Mouse (Mus musculus): ENCODE results near the gene Rfesd.

Rfesd gene

DNA sequence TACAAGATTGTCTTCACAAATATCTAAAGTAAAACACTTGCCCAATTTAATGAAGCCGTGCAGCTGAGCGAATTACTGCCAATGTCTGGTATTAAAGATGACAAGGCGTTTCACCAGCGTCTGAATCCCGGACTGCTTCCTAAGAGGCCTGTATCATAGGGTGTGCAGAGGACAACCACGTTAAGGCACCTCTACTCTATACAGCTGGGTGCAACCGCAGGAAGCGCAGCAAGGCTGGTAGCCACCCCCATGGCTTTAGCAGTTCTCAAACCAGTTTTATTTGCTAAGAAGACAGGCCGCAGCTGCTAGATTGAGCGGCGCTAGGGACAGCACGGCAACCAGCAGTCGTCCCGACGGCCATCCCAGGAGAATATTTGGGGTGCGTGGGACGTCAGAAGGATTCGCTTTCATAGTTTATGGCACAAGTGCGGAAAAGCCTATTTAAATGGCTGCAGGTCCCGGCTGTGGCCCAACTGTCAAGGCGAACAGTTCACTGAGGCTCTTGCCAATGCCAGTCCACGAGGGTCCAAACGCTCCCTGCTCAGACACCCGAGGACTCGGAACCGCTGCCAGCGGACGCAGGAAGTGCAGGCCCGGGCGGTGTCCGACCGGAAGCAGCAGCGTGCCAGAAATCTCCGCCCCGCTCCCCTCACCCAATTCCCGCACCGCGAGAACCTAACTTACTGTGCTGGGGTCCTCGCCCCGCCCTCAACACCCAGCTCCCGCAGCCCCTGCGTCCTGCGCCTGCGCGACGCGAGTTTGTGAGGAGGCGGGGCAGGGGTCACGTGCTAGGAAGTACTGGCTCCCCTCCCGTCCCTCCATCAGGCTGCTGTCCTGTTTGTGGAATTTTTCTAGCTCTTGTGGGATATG, at the start of gene Rfesd:
Rfesd (minus strand) TSS at position 746 of the 870 bp plus-strand sequence.
- peak; percentile 98 for DNase-seq (ENCODE audit: low spot score)

DNA sequence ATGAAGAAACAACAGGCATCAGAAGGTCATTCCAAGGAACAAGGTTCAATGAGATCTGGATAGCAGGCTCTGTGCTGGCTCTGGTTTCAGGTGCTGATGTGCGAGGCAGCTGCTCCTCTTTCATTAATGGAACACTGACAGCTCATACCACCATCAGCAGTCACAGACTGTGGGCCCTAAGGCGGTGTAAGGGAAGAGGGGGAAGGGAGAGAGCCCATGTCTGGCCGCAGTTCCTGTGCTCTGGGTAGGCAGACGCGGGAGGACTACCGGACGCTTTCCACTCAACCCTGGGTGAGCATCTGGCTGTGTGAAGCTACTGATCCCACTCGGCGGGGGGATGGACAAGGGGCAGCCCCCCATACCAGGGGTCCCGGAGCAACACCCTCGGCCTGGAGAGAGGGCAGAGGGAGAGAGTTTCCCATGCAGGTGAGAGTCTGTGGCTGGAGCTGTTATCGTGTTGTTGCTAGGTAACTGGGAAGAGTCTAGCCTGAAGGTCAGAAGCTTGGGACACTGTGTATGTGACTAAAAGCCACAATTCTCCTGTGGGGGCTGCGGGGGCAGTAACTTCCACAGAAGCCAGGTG, 45.9 kb upstream of the Rfesd start:
- DNase-seq (ENCODE audit: low spot score): no peak

DNA sequence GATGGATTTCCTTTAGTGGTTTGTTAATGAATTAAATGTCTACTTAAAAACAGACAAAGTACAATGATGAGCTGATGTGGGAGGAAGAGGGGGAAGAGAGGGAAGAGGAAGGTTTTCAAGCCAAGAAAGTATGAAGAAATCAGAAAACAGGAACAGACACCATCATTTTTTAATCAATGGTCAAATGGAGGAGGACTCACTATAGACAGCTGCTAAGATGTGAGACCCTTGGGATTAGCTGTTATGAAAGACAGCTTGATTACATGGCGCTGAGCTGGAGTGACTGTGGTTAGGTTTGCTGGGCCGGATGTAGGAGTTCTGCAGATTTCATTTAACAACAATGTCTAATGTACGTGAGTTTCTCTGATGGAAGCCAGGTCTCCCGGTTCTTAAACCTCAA, 45.0 kb upstream of the Rfesd start:
- DNase-seq (ENCODE audit: low spot score): no peak

DNA sequence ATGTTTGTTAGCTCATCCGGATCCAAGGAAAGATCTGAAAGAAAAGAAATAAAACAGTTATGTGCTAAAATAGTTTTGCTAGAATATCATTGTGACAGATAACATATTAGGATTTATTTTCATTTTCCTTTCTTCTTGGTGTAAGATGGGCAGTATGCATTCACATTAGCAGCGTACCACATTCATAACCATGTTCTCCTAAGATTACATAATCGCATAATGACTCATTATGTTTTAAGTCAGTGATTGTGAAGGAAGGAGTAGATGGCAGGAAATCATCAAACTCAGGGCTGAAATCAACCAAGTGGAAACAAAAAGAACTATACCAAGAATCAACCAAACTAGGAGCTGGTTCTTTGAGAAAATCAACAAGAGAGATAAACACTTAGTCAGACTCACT, 44.0 kb upstream of the Rfesd start:
- no peak for DNase-seq (ENCODE audit: low spot score)

DNA sequence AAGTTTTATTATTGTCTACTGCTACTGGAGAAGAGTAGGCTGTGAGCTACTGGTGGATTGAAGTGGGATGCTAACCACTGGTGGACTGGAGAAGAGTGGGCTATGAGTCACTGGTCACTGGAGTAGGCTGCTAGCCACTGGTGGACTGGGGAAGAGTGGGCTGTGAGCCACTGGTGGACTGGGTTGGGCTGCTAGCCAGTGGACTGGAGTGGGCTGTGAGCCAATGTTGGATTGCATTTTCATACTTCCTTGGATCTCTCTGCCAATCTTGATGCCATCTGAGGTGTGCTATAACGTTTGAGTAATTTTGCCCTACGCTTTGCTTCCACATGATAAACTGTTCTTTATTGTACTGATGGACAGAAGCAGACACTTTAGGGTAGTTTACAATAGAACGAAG, 43.6 kb upstream of the Rfesd start:
- DNase-seq (ENCODE audit: low spot score): no peak

DNA sequence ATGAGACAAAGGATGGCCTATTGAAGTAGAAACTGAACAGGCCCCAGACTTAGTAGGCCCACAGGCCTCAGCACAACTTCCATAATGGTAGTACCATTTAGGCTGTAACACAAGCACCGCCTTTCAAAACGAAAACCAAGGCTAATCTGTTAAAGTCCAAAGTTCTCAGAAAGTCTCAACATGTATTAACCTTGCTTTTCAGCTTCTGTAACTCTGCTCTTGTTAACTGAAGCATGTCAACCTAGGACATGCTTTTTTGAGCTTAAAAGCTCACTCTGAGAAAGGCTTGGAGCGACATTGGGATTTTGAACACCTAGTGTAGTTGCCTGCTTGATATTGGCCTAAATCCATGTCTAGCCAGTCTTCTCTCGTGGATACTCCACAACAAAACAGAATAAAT, 41.1 kb upstream of the Rfesd start:
- DNase-seq (ENCODE audit: low spot score): no peak

DNA sequence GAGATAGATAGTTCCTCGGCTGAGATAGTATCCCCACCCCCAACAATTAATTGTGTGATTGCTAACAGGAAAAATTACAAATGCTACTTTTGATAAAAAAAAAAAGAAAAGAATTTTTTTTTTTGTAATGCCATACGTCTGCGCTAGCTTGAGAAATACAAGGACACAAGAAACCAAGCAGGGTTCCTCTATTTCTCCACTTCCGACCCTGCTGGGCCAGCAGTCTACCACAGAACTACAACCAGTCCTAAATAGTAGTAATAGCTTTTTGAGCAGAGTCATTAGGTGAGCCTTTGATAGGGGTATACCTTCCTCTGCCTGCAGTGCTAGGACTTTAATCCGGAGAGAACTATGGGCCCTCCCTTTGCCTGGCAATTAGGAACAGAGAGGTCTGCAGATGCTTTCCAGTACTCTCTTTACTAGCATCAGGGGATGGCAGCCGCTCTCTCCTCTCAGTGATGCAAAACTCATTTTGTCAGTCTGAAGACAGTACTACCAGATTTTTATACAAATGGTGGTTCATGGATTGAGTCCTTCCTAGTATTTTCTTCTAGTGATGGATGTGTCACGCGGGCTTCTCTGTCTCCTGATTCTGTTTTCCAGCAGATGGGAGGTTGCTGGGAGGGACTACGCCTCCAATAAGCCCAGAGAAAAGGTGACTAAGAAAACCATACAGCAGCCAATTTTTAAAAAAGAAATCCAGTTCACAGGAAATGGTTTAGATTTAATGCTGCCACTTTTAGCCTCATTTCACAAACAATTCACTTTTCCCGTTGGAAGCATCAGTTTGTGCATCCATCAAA, 38.9 kb upstream of the Rfesd start:
- no peak for DNase-seq (ENCODE audit: low spot score)

DNA sequence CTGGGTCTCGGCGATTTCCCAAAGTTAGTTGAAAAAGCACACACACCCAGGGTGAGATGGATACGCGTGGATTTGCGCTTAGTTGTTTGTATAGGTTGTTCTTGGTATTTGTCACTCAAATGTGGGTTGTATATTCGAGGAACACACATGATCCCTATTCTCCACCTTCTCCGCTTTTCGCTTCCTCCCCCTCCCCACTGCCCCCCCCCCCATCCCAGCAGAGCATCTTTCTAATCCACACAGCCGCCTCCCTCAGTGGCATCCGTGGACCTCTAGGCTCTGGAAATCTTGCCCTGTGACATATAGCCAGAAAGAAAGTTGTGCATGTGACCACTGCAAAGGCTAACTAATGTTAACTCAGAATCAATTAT, 38.4 kb upstream of the Rfesd start, which contains the start of gene Gpr150:
Gpr150 (minus strand) TSS at position 101 of the 371 bp plus-strand sequence.
- DNase-seq (ENCODE audit: low spot score): no peak

DNA sequence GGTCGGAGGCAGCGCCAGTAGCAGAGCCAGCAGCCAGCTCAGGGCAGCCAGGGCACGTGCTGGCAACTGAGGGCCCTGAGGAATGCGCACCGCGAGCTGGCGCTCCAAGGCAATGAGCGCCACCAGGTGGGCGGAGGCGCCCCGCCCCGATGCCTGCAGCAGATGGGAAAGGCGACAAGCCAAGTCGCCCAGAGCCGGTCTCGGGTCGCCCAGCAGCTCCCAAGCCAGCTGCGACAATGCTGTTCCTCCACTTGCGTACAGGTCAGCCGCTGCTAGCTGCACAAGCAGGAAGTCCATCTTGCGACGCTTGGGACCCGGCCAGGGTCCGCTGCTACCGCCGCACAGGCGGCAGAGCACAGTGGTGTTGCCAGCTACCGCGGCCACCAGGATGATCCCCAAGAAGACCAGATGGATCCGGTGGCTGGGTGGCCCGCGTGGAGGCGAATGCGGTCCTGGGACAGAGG, 37.8 kb upstream of the Rfesd start:
- DNase-seq (ENCODE audit: low spot score): peak; percentile 80

DNA sequence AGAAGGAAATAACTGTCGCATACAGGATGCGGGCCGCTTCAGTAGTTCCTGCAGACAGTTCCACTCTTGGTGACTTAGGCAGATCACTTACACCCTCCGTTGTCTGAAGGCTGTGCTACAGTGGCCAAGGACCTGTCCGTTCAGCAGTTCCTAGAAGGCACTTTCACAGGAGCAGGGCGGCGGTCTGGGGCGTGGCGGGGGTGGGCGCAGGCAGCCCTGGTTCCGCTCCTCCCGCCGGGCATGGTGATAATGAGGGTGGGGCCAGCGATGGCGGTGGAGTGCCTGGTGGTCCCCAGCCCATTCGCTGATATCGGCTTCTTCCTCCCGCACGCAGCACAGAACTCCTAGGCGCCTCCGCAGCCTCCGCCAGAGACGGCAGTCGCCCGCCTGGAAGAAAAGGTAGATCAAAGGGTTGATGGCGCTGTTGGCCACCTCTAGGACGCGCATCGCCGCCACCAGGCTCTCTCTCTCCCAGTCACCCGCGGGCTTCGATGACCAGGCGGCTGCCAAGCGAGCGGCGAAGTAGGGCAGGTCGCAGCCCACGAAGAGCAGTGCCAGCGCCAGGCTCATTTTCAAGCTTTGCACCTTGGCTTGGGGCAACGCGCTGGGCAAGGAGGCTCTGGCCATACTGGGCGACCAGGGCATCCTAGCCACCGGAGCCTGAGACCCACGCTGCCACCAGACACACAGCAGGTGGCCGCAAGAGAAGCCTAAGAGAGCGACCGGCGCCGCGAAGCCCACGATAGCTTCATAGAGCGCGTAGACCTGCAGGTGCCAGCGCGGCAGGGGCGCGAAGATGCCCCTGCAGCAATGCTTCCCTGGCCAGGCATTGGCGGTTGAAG, 37.1 kb upstream of the Rfesd start:
- DNase-seq (ENCODE audit: low spot score): peak; percentile 56

DNA sequence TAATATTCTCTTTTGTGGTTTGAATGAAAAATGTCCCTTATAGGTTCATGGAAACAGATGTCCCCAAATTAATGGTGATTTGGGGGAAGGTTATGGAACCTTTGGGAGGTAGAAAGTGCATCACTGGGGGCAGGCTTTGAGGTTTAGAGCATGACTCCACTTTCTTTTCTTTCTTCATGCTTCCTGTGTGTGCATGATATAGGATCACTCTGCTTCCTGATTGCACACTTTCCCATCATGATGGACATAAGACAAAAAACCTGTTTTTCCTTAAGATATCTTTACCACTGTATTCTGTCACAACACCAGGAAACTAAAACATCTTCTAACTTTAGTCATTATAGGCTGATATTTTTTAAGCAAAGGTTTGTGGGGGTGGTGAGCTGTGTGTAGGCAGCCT, 26.5 kb upstream of the Rfesd start:
- DNase-seq (ENCODE audit: low spot score): no peak

DNA sequence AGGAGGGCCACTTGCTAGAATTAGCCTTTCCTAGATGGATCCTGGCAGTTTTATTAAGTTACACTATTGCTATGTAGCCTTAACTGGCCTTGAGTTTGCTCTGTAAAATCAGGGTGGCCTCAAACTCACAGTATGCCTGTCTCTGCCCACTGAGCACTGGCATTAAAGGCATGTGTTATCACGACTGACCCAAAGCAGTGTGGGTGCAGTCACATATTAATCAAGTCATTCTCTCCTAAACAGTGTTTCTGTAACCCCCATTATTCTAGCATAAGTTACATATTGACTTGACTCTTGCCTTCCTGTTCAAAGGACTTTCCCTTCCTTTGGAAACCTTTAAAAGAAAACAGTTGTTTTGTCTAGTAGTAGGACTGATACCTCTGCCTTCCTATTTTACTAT, 23.9 kb upstream of the Rfesd start:
- DNase-seq (ENCODE audit: low spot score): no peak

DNA sequence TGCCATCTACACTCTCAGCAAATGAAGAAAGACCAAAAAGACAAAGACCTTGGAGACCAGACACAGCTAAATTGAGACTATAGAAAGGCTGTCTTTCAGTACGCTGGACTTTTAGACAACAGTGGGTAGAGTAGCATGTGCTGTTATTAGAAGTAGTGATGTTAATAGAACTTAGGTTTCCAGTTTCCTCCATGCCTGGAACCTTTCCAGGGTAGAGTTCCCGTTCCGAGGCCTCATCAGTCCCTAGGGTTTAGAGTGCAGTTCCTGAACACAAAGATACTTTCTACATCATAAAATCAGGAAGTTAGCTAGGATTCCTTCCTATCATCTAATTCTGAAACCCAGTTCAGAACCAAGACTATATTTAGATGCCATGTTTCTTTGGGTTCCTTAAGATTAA, 6.1 kb upstream of the Rfesd start:
- DNase-seq (ENCODE audit: low spot score): no peak

DNA sequence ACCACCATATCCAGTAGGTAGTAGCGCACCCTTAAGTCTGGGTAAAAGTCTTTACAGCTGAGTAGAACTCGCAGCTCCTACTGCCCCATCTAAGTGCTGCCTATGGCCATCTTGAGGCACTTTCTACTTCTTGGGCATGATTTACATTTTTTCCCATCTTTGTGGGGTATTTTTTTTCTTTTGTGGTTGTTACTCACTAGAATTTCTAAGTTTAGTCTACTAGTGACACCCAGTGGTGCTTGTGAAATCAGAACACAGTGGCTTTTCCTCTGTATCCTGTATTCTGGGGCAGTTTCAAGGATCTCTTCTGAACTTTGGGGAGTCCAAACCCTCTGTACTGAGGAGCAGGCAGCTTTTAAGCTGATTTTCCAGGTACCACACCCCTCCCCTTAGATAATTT, 3.3 kb upstream of the Rfesd start:
- DNase-seq (ENCODE audit: low spot score): no peak

DNA sequence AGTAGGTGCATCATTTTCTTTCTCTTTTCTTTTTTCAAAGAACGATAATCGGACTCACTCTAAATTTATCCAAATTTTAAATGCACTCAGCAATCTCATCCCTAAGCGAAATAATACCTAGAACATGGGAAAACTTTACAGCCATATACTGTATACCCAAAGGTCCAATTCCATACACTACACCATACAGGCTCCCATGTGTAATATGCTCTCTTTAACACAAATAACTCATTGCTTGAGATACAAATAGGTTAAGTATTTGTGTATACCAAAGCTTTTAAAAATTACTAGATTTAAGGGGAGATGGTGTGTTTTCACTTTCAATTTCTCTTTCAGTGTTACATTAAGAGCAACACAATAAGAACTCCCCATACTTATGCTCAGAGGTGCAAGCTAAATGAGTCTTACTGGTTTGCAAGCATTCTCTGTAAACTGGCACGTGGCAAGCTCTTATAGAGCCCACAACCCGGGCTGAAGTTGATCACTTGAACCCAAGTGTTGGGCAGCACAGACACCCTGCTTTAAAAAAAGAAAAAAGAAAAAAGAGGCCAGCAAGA, 403 bp upstream of the Rfesd start:
- no peak for DNase-seq (ENCODE audit: low spot score)

DNA sequence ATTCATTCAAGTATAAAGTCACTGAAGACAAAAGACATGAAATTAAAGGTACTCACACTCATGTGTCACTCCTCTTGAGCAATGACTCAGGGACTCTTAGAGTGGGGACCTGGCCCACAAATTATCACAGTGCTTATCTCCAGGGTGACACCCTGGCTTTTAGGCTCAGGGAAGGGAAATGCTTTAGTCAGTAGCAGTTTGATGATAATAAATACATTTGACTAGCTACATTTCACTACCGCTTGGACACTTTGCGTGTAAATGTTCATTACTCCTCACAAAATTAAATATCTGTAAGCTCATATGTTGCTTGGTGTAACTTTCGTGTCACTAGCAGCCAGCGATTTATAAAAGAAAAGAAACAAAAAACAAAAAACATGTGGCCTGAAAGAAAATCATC, 1.1 kb downstream of the Rfesd start:
- no peak for DNase-seq (ENCODE audit: low spot score)

DNA sequence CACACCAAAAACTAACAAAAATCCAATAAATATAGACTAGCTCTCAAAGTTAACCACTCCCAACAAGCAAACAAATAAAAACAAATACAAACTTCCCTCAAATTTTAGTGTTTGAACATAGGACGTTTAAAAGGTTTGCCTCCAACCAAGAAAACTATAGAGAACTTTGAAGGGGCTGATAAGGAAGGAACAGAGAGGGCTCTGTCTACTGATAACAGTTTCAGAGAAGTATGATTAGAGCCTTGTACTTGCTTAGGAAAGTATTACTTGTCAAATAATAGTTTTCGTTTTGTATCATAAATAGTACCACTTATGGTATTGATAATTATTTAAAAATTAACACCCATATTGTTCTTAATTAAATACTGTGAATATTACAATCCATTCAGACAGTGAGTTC, 4.0 kb downstream of the Rfesd start:
- DNase-seq (ENCODE audit: low spot score): no peak

DNA sequence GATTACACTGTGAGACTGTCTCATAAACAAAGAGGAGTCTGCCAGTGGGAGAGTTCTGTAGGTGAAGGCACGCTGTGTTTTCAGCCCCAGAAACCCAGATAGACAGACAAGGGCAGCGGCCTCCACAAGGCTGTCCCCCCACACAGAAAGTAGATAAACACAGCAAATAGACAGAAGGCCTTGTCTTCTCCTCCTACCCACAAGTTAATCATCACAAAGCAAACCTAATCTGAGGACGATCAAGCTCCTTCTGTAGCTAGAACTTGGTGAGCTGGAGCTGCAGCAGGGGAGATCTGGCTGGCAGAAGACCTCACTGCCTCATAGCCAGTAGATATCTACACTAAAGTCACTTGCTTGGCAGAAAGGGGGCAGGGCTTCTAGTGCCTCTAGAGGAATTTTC, 15.2 kb downstream of the Rfesd start:
- no peak for DNase-seq (ENCODE audit: low spot score)

DNA sequence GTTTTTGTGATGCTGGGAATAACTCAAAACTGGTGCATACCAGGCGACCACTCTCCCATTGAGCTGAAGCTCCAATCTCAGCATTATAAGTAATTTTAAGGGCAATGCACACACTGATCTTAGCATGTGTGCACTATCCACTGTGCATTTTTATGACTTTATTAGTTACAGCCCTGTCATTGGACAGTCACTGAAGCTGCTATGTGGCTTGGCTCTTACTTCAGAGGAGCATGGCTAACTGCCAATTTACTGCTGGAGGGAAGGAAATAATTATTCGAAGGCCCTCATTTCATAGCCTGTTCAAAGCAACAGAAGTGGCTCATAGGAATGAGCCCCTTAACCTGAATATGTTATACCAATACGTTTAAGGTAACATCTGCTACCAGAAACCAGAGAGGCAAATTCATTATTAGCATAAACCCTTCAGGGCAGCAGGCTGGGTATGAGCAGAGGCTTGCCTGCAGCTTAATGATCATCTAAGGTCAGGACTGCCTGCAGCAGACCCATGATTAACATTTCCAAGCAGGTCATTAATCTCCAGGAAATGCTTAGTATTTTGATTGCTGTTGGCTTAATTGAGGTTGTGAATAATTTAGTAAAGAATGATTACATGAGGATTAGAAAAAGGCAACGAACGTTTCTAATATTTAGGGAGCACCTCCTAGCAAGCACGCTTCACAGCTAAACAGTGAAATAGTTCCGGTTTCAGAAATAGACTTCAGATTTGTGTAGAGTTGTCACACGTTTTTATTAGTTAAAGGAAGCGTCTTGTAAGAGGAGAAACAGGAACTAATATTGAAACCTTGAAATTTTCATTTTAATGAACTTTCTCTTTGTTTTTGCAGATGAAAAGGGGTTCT, 26.1 kb downstream of the Rfesd start:
- peak; percentile 33 for DNase-seq (ENCODE audit: low spot score)

DNA sequence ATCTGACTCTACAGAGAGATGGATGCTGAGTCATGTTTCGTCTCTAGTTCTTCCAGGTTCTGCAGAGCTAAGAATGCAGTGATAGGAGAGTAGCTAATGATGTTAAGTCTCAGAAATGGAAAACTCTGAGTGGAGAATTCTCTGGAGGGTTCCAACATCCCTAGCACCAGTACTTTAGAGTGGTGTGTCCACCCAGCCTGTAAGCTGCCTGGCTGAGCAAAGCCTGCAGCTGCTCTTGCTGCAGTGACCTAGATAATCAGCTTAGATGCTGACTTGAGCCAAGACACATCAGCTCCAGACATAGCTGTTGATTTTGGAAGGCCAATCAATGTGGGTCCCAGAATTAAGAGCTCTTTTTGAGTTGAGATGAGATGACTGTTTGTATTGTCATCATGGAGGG, 30.4 kb downstream of the Rfesd start:
- DNase-seq (ENCODE audit: low spot score): peak; percentile 52

DNA sequence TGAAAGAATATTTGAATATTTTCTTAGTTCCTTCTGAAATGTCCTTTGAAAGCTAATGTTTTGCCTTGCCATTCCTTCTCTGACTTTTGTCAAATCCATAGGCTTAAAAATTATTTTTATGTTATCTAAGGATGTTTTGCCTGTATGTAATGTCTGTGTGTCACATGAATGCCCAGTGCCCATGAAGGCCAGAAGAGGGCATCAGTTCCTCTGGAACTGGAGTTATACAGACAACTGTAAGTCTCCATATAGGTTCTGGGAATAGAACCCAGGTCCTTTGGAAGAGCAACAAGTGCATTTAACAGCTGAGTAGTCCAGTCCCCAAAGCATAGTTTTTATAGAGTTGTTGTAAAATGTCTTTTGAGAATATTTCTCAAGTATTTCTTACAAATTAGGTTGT, 36.6 kb downstream of the Rfesd start:
- DNase-seq (ENCODE audit: low spot score): no peak

All from retina, embryonic 14.5 days (tissue).